Mouse (Mus musculus) R1 (cell line): ENCODE results near the gene Pfn2.
"Not testable (repeated sequence)": the region's sequence is repeated elsewhere in the genome, so short reads cannot be mapped to it uniquely, and the experiment has no call there.

Experiments
- DNase-seq: peaks from one replicate; pipeline ENCODE4 v3.0.0-alpha.2; 2018; ENCODE audit warnings: low read depth, low spot score

Gene Pfn2

DNA sequence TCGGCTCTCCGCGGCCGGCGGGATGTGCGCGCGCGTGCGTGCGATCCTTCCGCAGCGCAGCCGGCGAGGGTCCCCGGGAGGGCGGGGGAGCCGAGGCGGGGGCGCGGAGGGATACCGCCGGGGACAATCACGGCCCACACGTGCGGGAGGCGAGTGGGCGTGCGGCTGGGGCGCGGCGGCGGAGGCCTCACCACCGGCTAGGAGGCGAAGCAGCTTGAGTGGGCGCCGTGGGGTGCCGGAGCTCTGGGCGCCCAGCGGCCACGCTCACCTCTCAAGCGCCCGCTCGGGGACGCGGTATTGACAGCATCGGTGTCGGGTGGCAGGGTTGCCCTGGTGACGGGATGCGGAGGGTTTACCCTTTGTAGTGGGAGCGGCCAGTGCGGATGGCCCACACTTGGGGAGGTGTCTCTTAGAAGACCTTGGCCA, at the start of gene Pfn2:
Gene Pfn2, minus strand, starts transcription at position 320 of the 426 bp plus-strand sequence.
- peak; percentile 85 for DNase-seq

DNA sequence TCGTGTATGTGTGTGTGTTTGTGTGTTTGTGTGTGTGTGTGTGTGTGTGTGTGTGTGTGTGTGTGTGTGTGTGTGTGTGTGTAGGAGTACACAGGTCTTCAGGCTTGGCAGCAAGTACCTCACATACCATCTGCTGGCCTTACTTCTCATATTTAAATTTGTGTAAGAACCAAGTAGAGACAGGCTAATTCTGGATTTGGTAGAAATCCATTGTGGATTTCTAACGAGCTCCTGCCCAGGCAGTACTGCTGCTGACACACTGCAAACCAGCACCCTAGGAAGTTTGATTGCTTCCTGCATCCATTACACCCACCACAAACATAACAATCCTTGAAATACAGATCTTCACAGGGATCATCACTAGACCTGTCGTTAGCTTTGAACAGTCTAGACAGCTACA, 35.1 kb upstream of the Pfn2 start:
- DNase-seq = no peak

DNA sequence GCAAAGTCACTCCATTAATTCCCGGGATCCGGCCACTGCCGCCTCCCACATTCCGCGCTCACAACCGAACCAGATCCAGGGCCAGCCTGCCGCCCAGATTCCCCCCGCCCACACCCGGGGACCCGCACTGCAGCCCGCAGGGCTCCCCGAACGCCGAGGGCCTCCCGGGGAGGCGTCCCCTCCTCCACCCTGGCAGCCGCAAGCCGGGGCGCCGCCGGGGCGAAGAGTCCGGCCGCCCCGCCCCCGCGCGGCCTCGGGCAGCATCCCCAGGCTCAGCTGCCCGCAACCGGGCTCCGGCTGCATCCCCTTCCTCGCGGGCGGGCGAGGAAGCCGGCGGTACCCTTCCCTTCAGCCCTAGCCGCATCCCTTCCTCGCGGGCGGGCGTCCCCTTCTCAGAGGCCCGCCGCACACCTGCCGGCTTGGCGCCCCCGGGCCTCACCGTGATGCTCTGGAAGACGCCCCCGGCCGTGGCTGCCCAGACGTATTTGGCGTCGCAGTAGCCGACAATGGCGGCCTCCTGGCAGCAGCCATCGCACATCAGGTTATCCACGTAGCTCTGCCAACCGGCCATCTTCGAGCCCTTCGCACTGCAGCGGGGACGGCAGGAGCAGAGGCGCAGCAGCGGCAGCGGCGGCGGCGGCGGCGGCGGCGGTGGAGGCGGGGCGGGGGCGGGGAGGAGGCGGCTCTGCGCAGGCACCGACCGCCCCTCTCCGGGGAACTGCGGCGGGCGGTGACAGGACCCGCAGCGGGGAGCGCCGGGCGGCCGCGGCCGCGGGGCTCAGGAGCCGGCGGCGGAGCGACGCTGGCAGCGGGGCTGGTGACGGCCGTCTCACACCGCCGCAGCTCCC, 743 bp downstream of the Pfn2 start:
- DNase-seq = peak; percentile 68

- DNase-seq = peak; percentile 81
Observed at GRCm38 (mm10) chr3:57846662-57846911, 1.3 kb downstream of the Pfn2 start.

DNA sequence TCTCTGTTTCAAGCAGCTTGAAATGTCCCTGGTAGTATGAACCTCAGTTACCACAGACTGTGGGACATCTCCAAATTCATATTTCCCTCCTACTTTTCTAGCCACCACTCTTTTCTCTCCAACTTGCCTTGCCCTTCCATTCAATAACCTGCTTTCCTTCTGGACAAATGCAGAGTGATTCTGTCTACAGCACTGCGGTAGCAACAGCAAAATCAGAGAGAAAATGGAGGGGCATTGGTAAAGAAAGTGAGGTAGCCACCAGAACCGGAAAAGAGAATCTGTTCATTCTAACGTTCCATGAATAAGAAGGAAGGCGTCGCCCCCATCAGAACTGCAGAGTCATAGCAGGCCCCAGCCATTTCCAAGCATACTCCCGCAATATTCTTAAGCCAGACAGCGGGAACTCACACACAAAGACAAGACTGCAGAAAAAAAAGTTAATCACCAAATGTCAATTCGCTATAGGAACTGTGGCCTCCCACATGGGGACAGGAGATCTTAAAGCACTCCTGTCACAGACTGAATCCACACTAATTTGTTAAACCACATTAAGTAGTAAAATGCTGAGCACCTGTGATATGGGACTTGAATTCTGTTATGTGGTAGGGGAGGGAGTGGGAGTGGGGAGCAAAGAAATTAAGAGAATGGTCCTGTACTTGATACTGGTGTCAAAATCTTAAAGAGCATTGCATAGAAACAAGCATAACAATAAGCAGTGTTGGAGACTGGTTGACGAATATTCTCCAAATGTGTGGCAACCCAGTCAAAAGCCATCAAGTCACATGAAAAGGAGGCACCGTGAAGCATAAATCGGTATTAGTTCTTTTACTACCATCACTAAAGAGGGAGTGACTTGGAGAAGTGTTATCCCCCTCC, 1.9 kb downstream of the Pfn2 start:
- DNase-seq = peak; percentile 50

GRCm38 (mm10) chr3:57843775-57844174, 4.1 kb downstream of the Pfn2 start:
- peak; percentile 16 for DNase-seq

DNA sequence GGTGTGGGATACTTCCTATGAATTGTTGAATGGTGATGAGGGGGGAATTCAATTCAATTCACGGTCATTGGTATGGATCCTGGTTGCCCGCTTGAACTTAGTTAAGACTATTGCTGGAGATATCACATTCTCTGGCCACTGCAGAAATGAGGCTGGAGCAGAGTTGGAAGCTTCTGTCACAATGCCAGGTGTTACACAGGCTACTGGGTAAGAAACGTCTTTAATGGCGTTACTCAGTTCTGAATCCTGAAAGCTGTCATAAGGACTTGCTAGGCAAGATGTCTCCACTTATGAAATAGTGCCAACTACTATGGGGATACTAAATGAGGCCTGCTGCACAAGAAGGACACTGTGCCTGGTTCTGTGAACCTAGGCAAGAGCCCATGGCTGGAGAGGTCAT, 11.0 kb downstream of the Pfn2 start:
- no peak for DNase-seq

GRCm38 (mm10) chr3:57833585-57833984, 14.3 kb downstream of the Pfn2 start:
- DNase-seq = no peak

- no peak for DNase-seq
Observed at GRCm38 (mm10) chr3:57825866-57826265, 22.0 kb downstream of the Pfn2 start.

- DNase-seq = peak; percentile 44
Observed at GRCm38 (mm10) chr3:57815447-57815846, 32.4 kb downstream of the Pfn2 start.

DNA sequence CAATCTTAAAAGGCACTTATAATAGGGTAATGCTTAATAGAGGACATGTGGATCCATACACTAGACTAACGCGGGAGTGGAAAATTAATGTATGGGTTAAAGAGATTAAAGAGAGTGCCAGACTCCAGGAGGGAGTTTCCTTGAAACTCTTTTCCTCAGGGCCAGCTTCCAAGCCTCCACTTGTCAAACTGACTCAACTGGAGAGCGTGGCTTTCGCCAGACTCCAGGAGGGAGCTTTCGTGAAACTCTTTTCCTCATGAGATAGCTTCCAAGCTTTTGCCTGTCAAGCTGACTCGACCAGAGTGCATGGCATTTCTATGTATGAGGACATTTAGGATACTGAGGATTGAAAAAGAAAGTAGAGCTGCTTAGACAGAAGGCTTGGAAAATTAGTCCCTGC, 52.8 kb downstream of the Pfn2 start:
- not testable (repeated sequence) for DNase-seq
